Comparison of ENCODE assay signal across 18 mouse cellular contexts in the genomic region with DNA sequence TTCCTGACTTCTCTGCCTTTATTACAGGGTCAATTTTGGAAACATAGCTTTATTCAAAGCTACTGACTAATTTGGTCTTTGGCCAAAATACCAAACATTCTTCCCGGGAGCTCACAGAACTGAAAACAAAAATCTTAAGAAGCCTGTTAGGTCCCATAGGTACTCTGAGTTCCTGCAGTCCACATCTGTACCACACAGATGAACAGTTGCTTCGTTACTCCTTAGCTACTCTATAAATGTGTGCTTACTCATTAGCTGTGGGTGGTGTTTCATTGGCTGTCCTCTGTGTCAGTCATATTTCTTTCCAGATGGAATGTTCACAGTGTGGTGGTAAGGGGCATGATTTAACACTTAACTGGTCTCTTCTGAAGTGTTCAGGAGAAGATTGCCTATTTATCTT.
"Had no signal": no experiment of that assay in that cellular context is flagged by ENCODE, and none has a peak within 500 bp of the region (broad histone marks: within the 10 kb centered on the region; RNA-seq: fewer than 3 reads in every experiment).

No protein-coding gene starts in this region.

- H3K4me1 ChIP-seq: midbrain, embryonic 10.5 days; midbrain, embryonic 12.5 days; neural tube, embryonic 13.5 days; neural tube, embryonic 15.5 days had no signal

- H3K4me2 ChIP-seq: lung, embryonic 14.5 days; midbrain, embryonic 12.5 days; neural tube, embryonic 13.5 days; neural tube, embryonic 15.5 days had no signal

- H3K27me3 ChIP-seq: midbrain, embryonic 12.5 days; neural tube, embryonic 13.5 days; neural tube, embryonic 15.5 days had no signal

- H3K36me3 ChIP-seq: midbrain, embryonic 10.5 days; midbrain, embryonic 12.5 days; neural tube, embryonic 13.5 days; neural tube, embryonic 15.5 days had no signal

- DNase-seq: lung, embryonic 14.5 days; lung, postnatal 10 days; lung, postnatal 4 days; midbrain, embryonic 14.5 days; retina, postnatal 1 day; right cerebral cortex, adult 18-20 months; right cerebral cortex, postnatal 25 days; right cerebral cortex, postnatal 4 days; spleen, adult 18-20 months; thymus, adult 18-20 months; thymus, postnatal 14 days; thymus, postnatal 36 days had no signal

- H3K9me3 ChIP-seq: midbrain, embryonic 10.5 days; midbrain, embryonic 12.5 days; neural tube, embryonic 13.5 days; neural tube, embryonic 15.5 days had no signal

- H3K27ac ChIP-seq: midbrain, embryonic 10.5 days; midbrain, embryonic 12.5 days; neural tube, embryonic 13.5 days; neural tube, embryonic 15.5 days had no signal

- H3K4me3 ChIP-seq: midbrain, embryonic 10.5 days; midbrain, embryonic 12.5 days; myocyte; neural tube, embryonic 13.5 days; neural tube, embryonic 15.5 days had no signal

- ATAC-seq: midbrain, embryonic 16.5 days had no signal

- H3K9ac ChIP-seq: lung, embryonic 14.5 days; midbrain, embryonic 12.5 days; neural tube, embryonic 13.5 days; neural tube, embryonic 15.5 days had no signal
